Mouse (Mus musculus) small intestine, adult 2 months (tissue): ENCODE results near the gene Ssr2. TPM values are rescaled to one million over a fixed set of nuclear protein-coding genes. Genes with fewer than 3 reads are reported as not detected.

Experiments
- H3K27ac ChIP-seq: fragments of 200-500 bp; 2 replicates; pipeline ENCODE4 v1.5.1; 2012; ENCODE audit warnings: low read depth, low read length, control low read depth, inconsistent platforms; ENCODE audit not compliant: insufficient read depth
- H3K27me3 ChIP-seq: fragments of 200-500 bp; 2 replicates; pipeline ENCODE4 v1.6.1; 2012; ENCODE audit warnings: mild to moderate bottlenecking, moderate library complexity, low read length, inconsistent platforms; ENCODE audit not compliant: control insufficient read depth, insufficient read depth
- H3K36me3 ChIP-seq: fragments of 200-500 bp; 2 replicates; pipeline ENCODE4 v1.6.1; 2012; ENCODE audit warnings: mild to moderate bottlenecking, low read length, control low read depth, inconsistent platforms; ENCODE audit not compliant: control insufficient read depth, insufficient read depth
- H3K4me1 ChIP-seq: fragments of 200-500 bp; 2 replicates; pipeline ENCODE4 v1.6.1; 2012; ENCODE audit warnings: low read length, inconsistent platforms, mixed read lengths; ENCODE audit not compliant: control insufficient read depth, insufficient read depth, insufficient read length
- H3K4me3 ChIP-seq: fragments of 200-500 bp; 2 replicates; pipeline ENCODE4 v1.5.1; 2012; ENCODE audit warnings: low read depth, mild to moderate bottlenecking, control low read depth, inconsistent platforms, low read length, moderate library complexity
- CTCF ChIP-seq: fragments of 200-500 bp; IDR thresholded peaks from 2 replicates; pipeline ENCODE4 v1.5.1; 2012; ENCODE audit warnings: low read depth, mild to moderate bottlenecking, control low read depth, inconsistent platforms, low read length, moderate library complexity, mixed read lengths; ENCODE audit not compliant: insufficient replicate concordance, insufficient read length; ENCODE audit errors: extremely low read depth
- POLR2A ChIP-seq: fragments of 200-500 bp; IDR thresholded peaks from 2 replicates; pipeline ENCODE4 v1.6.1; 2012; ENCODE audit warnings: low read depth, mild to moderate bottlenecking, control low read depth, inconsistent platforms, low read length, moderate library complexity
- WGBS: fragments of 180-500 bp; shearing (Covaris S2); methylation state at CpG from one replicate; pipeline ENCODE4 v1.1.7; 2018; 5-methylcytosine and 5-hydroxymethylcytosine counted together
- polyA plus RNA-seq: library from polyadenylated mRNA; depleted of rRNA; stranded (reverse); fragments of >200 nt; gene quantifications from 2 replicates; pipeline ENCODE4 v1.2.3, GENCODE M21; 2012

The Ssr2 gene
- polyA plus RNA-seq, 1 experiment: 182 TPM

- WGBS: 22% methylated on average over 18 of the region's 18 CpGs
- Histone ChIP-seq H3K36me3 (no peaks in the 10 kb centered on the region; the same call in 1 of the 2 replicates), H3K4me3 (peak within 1 kb of the TSS; percentile 62), H3K27me3 (no peaks in the 10 kb centered on the region), H3K27ac (peak within 1 kb of the TSS; percentile 73), H3K4me1 (peaks cover 27% of the 10 kb centered on the region)
- peak; percentile 25; the same call in 1 of the 2 replicates for TF ChIP-seq POLR2A
- TF ChIP-seq CTCF: no peak
These were observed 27.3 kb upstream of the Ssr2 start, which contains the start of gene Rab25 for GRCm38 (mm10) chr3:88548180-88548917. TSS of gene Rab25 (minus strand) at chr3:88548300.

GRCm38 (mm10) chr3:88551586-88551985 lies 24.1 kb upstream of the Ssr2 start:
- Histone ChIP-seq H3K27me3 (no peaks in the 10 kb centered on the region), H3K4me3 (peak overlapping the region; percentile 3; the same call in 1 of the 2 replicates), H3K4me1 (peaks cover 20% of the 10 kb centered on the region), H3K36me3 (peaks cover 9% of the 10 kb centered on the region; the same call in 1 of the 2 replicates), H3K27ac (peak overlapping the region; percentile 28; the same call in 1 of the 2 replicates)
- TF ChIP-seq POLR2A (no peak), CTCF (no peak)
- 18% methylated on average over 4 of the region's 4 CpGs for WGBS

GRCm38 (mm10) chr3:88552082-88552645 lies 23.5 kb upstream of the Ssr2 start:
- WGBS: 3% methylated on average over 16 of the region's 16 CpGs
- TF ChIP-seq CTCF: no peak
- TF ChIP-seq POLR2A: no peak
- Histone ChIP-seq H3K27ac (peak overlapping the region; percentile 72), H3K4me3 (peak overlapping the region; percentile 72), H3K36me3 (peaks cover 14% of the 10 kb centered on the region; the same call in 1 of the 2 replicates), H3K4me1 (peaks cover 14% of the 10 kb centered on the region), H3K27me3 (no peaks in the 10 kb centered on the region)

- peaks cover 15% of the 10 kb centered on the region; the same call in 1 of the 2 replicates for H3K36me3 ChIP-seq
- H3K4me1 ChIP-seq: peaks cover 13% of the 10 kb centered on the region
- no peaks in the 10 kb centered on the region for H3K27me3 ChIP-seq
- H3K4me3 ChIP-seq: peak within 1 kb of the TSS; percentile 72
- peak; percentile 69 for TF ChIP-seq POLR2A
- TF ChIP-seq CTCF: no peak
- H3K27ac ChIP-seq: peak within 1 kb of the TSS; percentile 96
- WGBS: under 1% methylated on average over 48 of the region's 48 CpGs
These were observed 22.8 kb upstream of the Ssr2 start, which contains the start of gene Lamtor2 for GRCm38 (mm10) chr3:88552676-88553524. TSS of gene Lamtor2 (minus strand) at chr3:88553074.

- WGBS: 1% methylated on average over 35 of the region's 37 CpGs
- peak within 1 kb of the TSS; percentile 96 for H3K27ac ChIP-seq
- no peaks in the 10 kb centered on the region for H3K27me3 ChIP-seq
- H3K4me1 ChIP-seq: peaks cover 11% of the 10 kb centered on the region
- TF ChIP-seq POLR2A (peak; percentile 73; the same call in 1 of the 2 replicates), CTCF (peak; percentile 66; the same call in 1 of the 2 replicates)
- peak within 1 kb of the TSS; percentile 72 for H3K4me3 ChIP-seq
- H3K36me3 ChIP-seq: peaks cover 19% of the 10 kb centered on the region; the same call in 1 of the 2 replicates
These were observed 22.2 kb upstream of the Ssr2 start, which contains the start of gene Ubqln4 for GRCm38 (mm10) chr3:88553525-88553879. TSS of gene Ubqln4 (plus strand) at chr3:88553758.

GRCm38 (mm10) chr3:88553880-88554586 lies 21.6 kb upstream of the Ssr2 start:
- H3K27me3 ChIP-seq: no peaks in the 10 kb centered on the region
- H3K4me1 ChIP-seq: peaks cover 8% of the 10 kb centered on the region; the same call in 1 of the 2 replicates
- H3K36me3 ChIP-seq: peaks cover 19% of the 10 kb centered on the region; the same call in 1 of the 2 replicates
- peak overlapping the region; percentile 72 for H3K4me3 ChIP-seq
- TF ChIP-seq POLR2A: no peak
- 0 out of 2 replicates have a peak, but pooled peaks have one; percentile 3 for TF ChIP-seq CTCF
- WGBS: 2% methylated on average over 41 of the region's 41 CpGs
- peak overlapping the region; percentile 25 for H3K27ac ChIP-seq
